Comparison of ENCODE assay signal across 11 mouse cellular contexts in the genomic region with DNA sequence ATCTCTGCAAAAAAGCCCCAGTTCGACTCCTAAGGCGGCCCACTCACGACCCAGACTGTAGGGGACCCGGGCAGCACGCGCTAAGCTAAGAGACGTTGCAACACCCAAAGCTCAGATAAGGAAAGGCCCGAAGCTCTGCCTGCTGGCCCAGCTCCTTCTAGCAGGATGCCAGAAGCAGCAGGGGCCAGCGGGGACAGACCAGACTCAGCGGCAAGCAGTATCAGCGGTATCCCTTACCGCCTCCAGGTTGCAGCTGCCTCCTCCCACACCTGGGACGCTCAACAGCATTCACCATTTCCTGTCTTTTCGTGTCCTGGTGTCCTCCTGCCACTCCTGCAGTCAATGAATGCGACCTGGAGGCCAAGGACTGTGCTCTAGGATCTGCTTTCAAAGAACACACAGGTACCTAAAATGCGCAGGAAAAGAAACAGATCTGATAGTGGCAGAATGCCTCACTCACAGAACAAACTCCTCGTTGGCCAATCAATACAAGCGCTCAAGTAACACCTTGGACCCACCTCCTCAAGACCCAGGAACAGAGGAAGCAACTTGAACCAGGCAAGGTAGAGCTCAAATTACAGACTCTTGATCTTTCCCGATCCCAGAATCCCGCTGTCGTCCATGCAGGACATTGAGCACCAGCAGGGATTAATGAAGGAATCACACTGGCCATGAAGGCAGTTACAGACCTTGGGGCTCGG. TPM values are rescaled to one million over a fixed set of nuclear protein-coding genes. Genes with fewer than 3 reads are reported as not detected.
DNase-seq lines count a peak whose midpoint lies in the region; ATAC-seq and TF ChIP-seq lines count a peak whose summit lies in the region.
"Had no signal": no experiment of that assay in that cellular context is flagged by ENCODE, and none has a peak within 500 bp of the region (broad histone marks: within the 10 kb centered on the region; RNA-seq: fewer than 3 reads in every experiment).

No protein-coding gene starts in this region.

- DNase-seq in embryo, embryonic 10.5 days (ENCODE audit: low spot score) = peak; percentile 24
- no peak for DNase-seq in embryo, embryonic 9.5 days (ENCODE audit: extremely low spot score)
- DNase-seq in lung, embryonic 14.5 days = peak; percentile 43
- DNase-seq in lung, adult 2 months = no peak
- DNase-seq in thymus, postnatal 14 days = no peak
- no peak for DNase-seq in layer of hippocampus, adult 9-11 months
- DNase-seq: gastrocnemius, postnatal 36 days; kidney, postnatal 36 days; left cerebral cortex, postnatal 4 days had no signal

- no peak for TF ChIP-seq CTCF in lung, embryonic 14.5 days (IDR thresholded peaks at IDR 0.05; ENCODE audit: low read depth)
- no peak for TF ChIP-seq CTCF in lung, adult 2 months (IDR thresholded peaks at IDR 0.05; ENCODE audit: insufficient read depth, low read length)

- no peaks in the 10 kb centered on the region for H3K4me1 ChIP-seq in lung, embryonic 14.5 days (ENCODE audit: insufficient read depth)
- H3K4me1 ChIP-seq in lung, adult 2 months (ENCODE audit: control insufficient read depth, insufficient read depth, low read length) = no peaks in the 10 kb centered on the region
- no peaks in the 10 kb centered on the region for H3K4me1 ChIP-seq in intestine, embryonic 16.5 days (ENCODE audit: control insufficient read depth, insufficient read depth, low read length)
- 0 out of 2 replicates have a peak, but pooled peaks cover 6% of the 10 kb centered on the region for H3K4me1 ChIP-seq in stomach, embryonic 15.5 days

- peak overlapping the region; percentile 48 for H3K4me2 ChIP-seq in lung, embryonic 14.5 days
- peak overlapping the region; percentile 48 for H3K4me2 ChIP-seq in intestine, embryonic 16.5 days (ENCODE audit: low read depth, low read length)
- H3K4me2 ChIP-seq in stomach, embryonic 15.5 days = peak overlapping the region; percentile 38

- H3K4me3 ChIP-seq in lung, embryonic 14.5 days (ENCODE audit: low read depth, low read length) = peak overlapping the region; percentile 10
- no peak overlapping the region for H3K4me3 ChIP-seq in lung, adult 2 months (replicated peaks; ENCODE audit: extremely low read depth, low read depth, low read length)
- peak overlapping the region; percentile 24 for H3K4me3 ChIP-seq in intestine, embryonic 16.5 days (ENCODE audit: low read length)
- no peak overlapping the region; the same call in 1 of the 2 replicates for H3K4me3 ChIP-seq in stomach, embryonic 15.5 days (replicated peaks)

- H3K9me3 ChIP-seq in lung, embryonic 14.5 days (ENCODE audit: low read depth, low read length) = no peaks in the 10 kb centered on the region
- H3K9me3 ChIP-seq in intestine, embryonic 16.5 days (ENCODE audit: control insufficient read depth, low read length) = no peaks in the 10 kb centered on the region
- no peaks in the 10 kb centered on the region for H3K9me3 ChIP-seq in stomach, embryonic 15.5 days

- H3K27ac ChIP-seq in lung, embryonic 14.5 days (ENCODE audit: low read depth) = no peak overlapping the region
- H3K27ac ChIP-seq in intestine, embryonic 16.5 days (ENCODE audit: low read length) = 0 out of 2 replicates have a peak overlapping the region, but pooled peaks have one; percentile 6
- H3K27ac ChIP-seq in stomach, embryonic 15.5 days = no peak overlapping the region

- peaks cover 16% of the 10 kb centered on the region; the same call in 1 of the 2 replicates for H3K36me3 ChIP-seq in lung, embryonic 14.5 days (ENCODE audit: insufficient read depth)
- peaks cover 2% of the 10 kb centered on the region; the same call in 1 of the 2 replicates for H3K36me3 ChIP-seq in intestine, embryonic 16.5 days (ENCODE audit: control insufficient read depth, insufficient read depth, low read length)
- peaks cover 7% of the 10 kb centered on the region; the same call in 1 of the 2 replicates for H3K36me3 ChIP-seq in stomach, embryonic 15.5 days

- H3K9ac ChIP-seq in lung, embryonic 14.5 days = no peak overlapping the region
- H3K9ac ChIP-seq in intestine, embryonic 16.5 days (ENCODE audit: low read depth, low read length) = peak overlapping the region; percentile 42
- no peak overlapping the region for H3K9ac ChIP-seq in stomach, embryonic 15.5 days

- TF ChIP-seq POLR2A in lung, adult 2 months (IDR thresholded peaks at IDR 0.05; ENCODE audit: borderline replicate concordance, extremely low read depth, low read depth, low read length) = no peak

- no peak for ATAC-seq in lung, embryonic 14.5 days (ENCODE audit: insufficient read depth)
- ATAC-seq in intestine, embryonic 16.5 days = peak; percentile 88
- peak; percentile 63 for ATAC-seq in stomach, embryonic 15.5 days (ENCODE audit: insufficient read depth, low FRiP score, low read depth)

- no peaks in the 10 kb centered on the region; the same call in 1 of the 2 replicates for H3K27me3 ChIP-seq in lung, embryonic 14.5 days (ENCODE audit: insufficient read depth, low read length)
- H3K27me3 ChIP-seq in intestine, embryonic 16.5 days (replicated peaks; ENCODE audit: control insufficient read depth, insufficient read depth, low read length) = no peaks in the 10 kb centered on the region
- H3K27me3 ChIP-seq in stomach, embryonic 15.5 days (replicated peaks) = no peaks in the 10 kb centered on the region

- 3% methylated on average over 22 of the region's 22 CpGs for WGBS in lung, embryonic 14.5 days
- WGBS in lung, adult 2 months = 6% methylated on average over 22 of the region's 22 CpGs
- 6% methylated on average over 22 of the region's 22 CpGs for WGBS in intestine, embryonic 16.5 days
- WGBS in stomach, embryonic 15.5 days = 7% methylated on average over 22 of the region's 22 CpGs

RNA-seq across cellular contexts. Expression of a gene that starts 13.8 kb away (rescaled TPM):
- polyA plus RNA-seq in lung, embryonic 14.5 days (2014; fragmentation: Nextera tagmentation; extraction: Ambion mirVana) = 7.9 and 8.8 TPM in 2 replicates
- polyA plus RNA-seq in lung, adult 2 months (2012; rRNA removed) = 0.88 and 1.7 TPM in 2 replicates
- 5.9 and 7.3 TPM in 2 replicates for polyA plus RNA-seq in intestine, embryonic 16.5 days (2015; fragmentation: Nextera tagmentation; extraction: Ambion mirVana)
- 4.3 and 6.1 TPM in 2 replicates for polyA plus RNA-seq in stomach, embryonic 15.5 days (2015; fragmentation: Nextera tagmentation; extraction: Ambion mirVana)

RNA-seq across cellular contexts. Expression of a gene that starts 39.5 kb away (rescaled TPM):
- polyA plus RNA-seq in lung, embryonic 14.5 days (2014; fragmentation: Nextera tagmentation; extraction: Ambion mirVana) = not detected in 2 replicates
- polyA plus RNA-seq in lung, adult 2 months (2012; rRNA removed) = 0.26 and 0.57 TPM in 2 replicates
- 4.7 and 5.0 TPM in 2 replicates for polyA plus RNA-seq in intestine, embryonic 16.5 days (2015; fragmentation: Nextera tagmentation; extraction: Ambion mirVana)
- polyA plus RNA-seq in stomach, embryonic 15.5 days (2015; fragmentation: Nextera tagmentation; extraction: Ambion mirVana) = 0.58 and 0.62 TPM in 2 replicates

RNA-seq across cellular contexts. Expression of a gene that starts 47.6 kb away (rescaled TPM):
- polyA plus RNA-seq in lung, embryonic 14.5 days (2014; fragmentation: Nextera tagmentation; extraction: Ambion mirVana) = 16.1 and 19.0 TPM in 2 replicates
- polyA plus RNA-seq in lung, adult 2 months (2012; rRNA removed) = 2.4 and 5.8 TPM in 2 replicates
- 8.2 and 9.8 TPM in 2 replicates for polyA plus RNA-seq in intestine, embryonic 16.5 days (2015; fragmentation: Nextera tagmentation; extraction: Ambion mirVana)
- 10.1 and 12.3 TPM in 2 replicates for polyA plus RNA-seq in stomach, embryonic 15.5 days (2015; fragmentation: Nextera tagmentation; extraction: Ambion mirVana)

Comparison
In these comparisons a context has a peak if more than half of its experiments do, and no peak if none do; other contexts are left out.
1. DNase-seq: peak in embryo, embryonic 10.5 days (single experiment) and lung, embryonic 14.5 days (single experiment); none in embryo, embryonic 9.5 days (single experiment), lung, adult 2 months (single experiment), thymus, postnatal 14 days (single experiment) and layer of hippocampus, adult 9-11 months (single experiment).
2. H3K4me3 ChIP-seq: peak in lung, embryonic 14.5 days (single experiment) and intestine, embryonic 16.5 days (single experiment); none in lung, adult 2 months (single experiment) and stomach, embryonic 15.5 days (single experiment).
3. Peak in every context shown above with its lines, with median percentiles within 50 percentile points of each other: H3K4me2 ChIP-seq.